Mouse (Mus musculus): ENCODE measurements around the gene Ints3. TPM values are rescaled to one million over a fixed set of nuclear protein-coding genes. Genes with fewer than 3 reads are reported as not detected.
"Not testable (repeated sequence)": the region's sequence is repeated elsewhere in the genome, so short reads cannot be mapped to it uniquely, and the experiment has no call there.

The Ints3 gene
- total RNA-seq, 2 experiments from 2014 or later, result 59.6 to 61.2 TPM

DNA sequence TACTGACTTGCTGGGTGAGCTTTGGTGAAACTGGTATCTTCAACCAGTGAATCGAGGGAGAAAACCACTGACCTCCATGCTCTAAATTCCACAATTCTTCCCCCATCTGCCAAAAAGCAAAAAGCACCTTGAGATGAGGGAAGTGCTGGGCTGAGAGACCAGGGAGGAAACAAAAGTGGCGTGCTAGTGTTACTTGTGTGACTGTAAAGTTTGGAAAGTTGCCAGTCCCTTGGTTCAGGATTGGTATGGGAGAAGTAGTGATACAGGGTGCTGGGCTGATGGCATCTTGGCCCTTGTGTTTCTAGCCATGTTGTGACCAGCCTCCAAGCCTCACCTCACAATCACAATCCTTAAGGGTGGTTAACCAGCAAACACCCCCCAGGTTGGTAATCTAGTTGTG is 71.1 kb downstream of the Ints3 start:
- no peak for DNase-seq (ENCODE audit: low spot score in 2 of 2)

DNA sequence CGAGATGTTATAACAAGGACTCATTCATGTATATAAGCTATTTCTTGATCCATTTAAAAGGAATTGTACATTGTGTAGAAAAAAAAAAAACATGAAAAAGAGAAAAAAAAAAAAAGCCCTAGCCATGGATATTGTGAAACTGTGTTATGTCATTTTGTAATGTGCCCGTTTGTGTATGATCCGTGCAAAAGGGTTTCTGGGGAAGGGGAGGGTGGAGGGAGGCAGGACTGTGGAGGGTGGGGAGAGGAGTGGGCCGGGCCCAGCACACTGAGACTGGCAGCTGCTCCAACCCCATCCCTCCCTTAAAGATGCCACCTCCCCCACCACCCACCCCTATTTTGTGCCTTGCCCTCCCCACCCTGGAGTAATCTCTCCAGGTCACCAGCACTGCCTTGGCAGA is 71.9 kb downstream of the Ints3 start:
- DNase-seq (ENCODE audit: low spot score in 2 of 2), result no peak

DNA sequence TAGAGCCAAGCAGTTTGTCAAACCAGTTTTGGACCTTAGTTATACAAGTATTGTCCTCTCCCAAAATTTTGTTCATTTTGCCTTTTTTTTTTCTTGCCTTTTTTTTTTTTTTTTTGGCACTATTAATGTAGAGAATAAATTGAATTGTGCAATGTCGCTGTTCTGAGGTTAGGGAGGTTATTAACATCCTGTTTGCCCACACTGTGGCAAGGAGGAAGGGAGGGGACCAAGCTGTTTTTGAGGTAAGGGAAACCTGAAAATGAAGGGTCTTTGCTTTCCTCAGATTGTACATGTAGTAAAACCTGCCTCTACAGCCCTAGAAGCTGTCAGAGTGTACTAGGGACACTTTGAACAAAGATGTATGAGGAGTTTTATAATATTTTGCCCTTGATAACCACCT is 74.2 kb downstream of the Ints3 start:
- no peak for DNase-seq (ENCODE audit: low spot score in 2 of 2)

DNA sequence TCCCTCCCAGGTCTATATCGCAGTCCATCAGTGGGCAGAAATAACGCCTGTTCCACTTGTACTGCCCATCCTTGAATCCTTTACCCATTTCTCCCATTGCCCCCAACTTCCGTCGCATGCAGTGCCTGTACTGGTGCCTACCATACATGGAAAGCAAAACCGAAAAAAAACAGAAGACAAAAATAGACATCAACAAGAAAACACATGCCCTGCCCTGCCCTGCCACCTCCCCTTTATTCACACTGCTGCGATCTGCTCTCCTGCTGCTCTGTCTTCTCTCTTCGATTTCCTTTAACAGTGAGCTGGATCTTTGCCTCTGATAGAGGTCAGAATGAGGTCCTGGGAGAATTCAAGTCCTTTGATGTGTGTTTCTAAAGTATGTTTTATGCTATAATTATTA is 75.5 kb downstream of the Ints3 start:
- DNase-seq (ENCODE audit: low spot score in 2 of 2), result no peak

DNA sequence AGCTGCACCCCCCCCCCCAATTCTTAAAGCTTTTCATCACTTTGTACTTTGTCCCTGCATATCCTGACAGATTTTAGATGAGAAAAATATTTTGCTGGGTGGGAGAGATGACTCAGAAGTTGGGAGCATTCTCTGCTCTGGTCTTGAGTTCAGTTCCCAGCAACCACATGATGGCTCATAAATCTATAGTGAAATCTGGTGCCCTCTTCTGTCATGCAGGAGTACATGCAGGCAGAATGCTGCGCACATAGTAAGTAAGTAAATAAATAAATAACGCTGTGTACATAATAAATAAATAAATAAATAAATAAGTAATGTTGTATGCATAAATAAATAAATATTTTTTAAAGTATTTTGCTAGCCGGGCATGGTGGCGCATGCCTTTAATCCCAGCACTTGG is 85.6 kb downstream of the Ints3 start:
- DNase-seq (ENCODE audit: low spot score in 2 of 2), result no peak

DNA sequence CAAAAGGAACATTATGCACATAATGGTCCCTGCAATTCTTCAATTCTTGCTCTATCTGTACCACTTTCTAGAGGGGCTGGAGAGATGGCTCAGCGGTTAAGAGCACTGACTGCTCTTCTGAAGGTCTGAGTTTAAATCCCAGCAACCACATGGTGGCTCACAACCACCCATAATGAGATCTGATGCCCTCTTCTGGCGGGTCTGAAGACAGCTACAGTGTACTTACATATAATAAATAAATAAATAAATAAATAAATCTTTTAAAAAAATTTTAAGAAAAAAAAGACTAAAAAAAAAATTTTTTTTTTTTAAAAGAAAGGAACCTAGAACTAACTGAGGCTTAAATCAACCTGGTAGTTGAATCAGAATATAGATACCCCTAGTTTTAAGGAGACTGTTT is 90.6 kb downstream of the Ints3 start:
- not testable (repeated sequence) for DNase-seq (ENCODE audit: low spot score in 2 of 2)

Other genes starting within 250 kb of the Ints3 start
- gene Rps27, start 220.0 kb downstream of the Ints3 start, total RNA-seq (2021), result 100 to 1,000 TPM; 800 to 858 TPM
- gene Rab13, start 219.9 kb downstream of the Ints3 start, total RNA-seq (2021), result 10 to 100 TPM; 10.3 to 10.8 TPM
- gene Jtb, start 202.0 kb downstream of the Ints3 start, total RNA-seq (2021), result 10 to 100 TPM; 50.2 to 59.4 TPM
- not detected for gene Creb3l4, start 190.1 kb downstream of the Ints3 start, total RNA-seq (2021)
- 10 to 100 TPM; 48.6 to 52.3 TPM for gene Slc39a1, start 185.4 kb downstream of the Ints3 start, total RNA-seq (2021)
- gene Crtc2, start 179.5 kb downstream of the Ints3 start, total RNA-seq (2021), result 10 to 100 TPM; 29.8 to 34.6 TPM
- 10 to 100 TPM; 23.1 to 28.8 TPM for gene Dennd4b, start 168.4 kb downstream of the Ints3 start, total RNA-seq (2021)
- gene Gatad2b, start 140.4 kb downstream of the Ints3 start, total RNA-seq (2021), result 10 to 100 TPM; 79.6 to 94.1 TPM
- gene Slc27a3, start 43.7 kb downstream of the Ints3 start, total RNA-seq (2021), result 10 to 100 TPM; 18.6 to 21.5 TPM
- gene Npr1, start 32.2 kb upstream of the Ints3 start, total RNA-seq (2021), result 1 to 10 TPM; 5.2 to 6.6 TPM
- gene Ilf2, start 42.5 kb upstream of the Ints3 start, total RNA-seq (2021), result 100 to 1,000 TPM; 107 to 109 TPM
- gene Snapin, start 57.4 kb upstream of the Ints3 start, total RNA-seq (2021), result 10 to 100 TPM; 43.8 to 46.3 TPM
- gene Chtop, start 75.9 kb upstream of the Ints3 start, total RNA-seq (2021), result 100 to 1,000 TPM; 173 to 189 TPM
- 10 to 100 TPM; 71.0 to 73.5 TPM for gene S100a1, start 80.8 kb upstream of the Ints3 start, total RNA-seq (2021)
- 10 to 100 TPM; 28.4 to 30.9 TPM for gene S100a13, start 80.8 kb upstream of the Ints3 start, total RNA-seq (2021)
- gene S100a14, start 93.2 kb upstream of the Ints3 start, total RNA-seq (2021), result under 1 TPM; 0.38 to 0.55 TPM
- 100 to 1,000 TPM in 1 of 2 experiments, 10 to 100 TPM in 1; 90.0 to 104 TPM for gene S100a16, start 103.6 kb upstream of the Ints3 start, total RNA-seq (2021)
- gene S100a3, start 127.0 kb upstream of the Ints3 start, total RNA-seq (2021), result 1 to 10 TPM; 2.2 to 2.9 TPM
- not detected for gene S100a2, start 156.6 kb upstream of the Ints3 start, total RNA-seq (2021)
- not detected for gene Gm42674, start 168.3 kb upstream of the Ints3 start, total RNA-seq (2021)
- 10 to 100 TPM; 12.7 to 14.4 TPM for gene S100a4, start 170.1 kb upstream of the Ints3 start, total RNA-seq (2021)
- not detected for gene S100a5, start 174.9 kb upstream of the Ints3 start, total RNA-seq (2021)
- 10 to 100 TPM; 30.9 to 35.7 TPM for gene S100a6, start 179.3 kb upstream of the Ints3 start, total RNA-seq (2021)
- gene S100a7a, start 220.4 kb upstream of the Ints3 start, total RNA-seq (2021), result under 1 TPM in 1 of 2 experiments, not detected in 1; 0.27 TPM
- 1 to 10 TPM in 1 of 2 experiments, not detected in 1; 10.0 TPM for gene S100a8, start 235.4 kb upstream of the Ints3 start, total RNA-seq (2021)

Measured in layer of hippocampus, postnatal 10 days (tissue).